Mouse (Mus musculus): ENCODE results near the gene Gm11084.

GRCm38 (mm10) chr2:72965450-72965849 lies 21.1 kb downstream of the Gm11084 start:
- no peak for TF ChIP-seq POLR2A (IDR thresholded peaks at IDR 0.05; ENCODE audit: control insufficient read depth, extremely low read depth, insufficient read depth, low read length, poor library complexity)
- no peak for TF ChIP-seq CTCF (IDR thresholded peaks at IDR 0.05; ENCODE audit: borderline replicate concordance, control insufficient read depth, extremely low read depth, insufficient read depth, low read length, poor library complexity)

Measured in thymus, adult 2 months (tissue).